Mouse (Mus musculus) liver, embryonic 18 days (tissue): ENCODE measurements around the gene Gripap1. TPM values are rescaled to one million over a fixed set of nuclear protein-coding genes. Genes with fewer than 3 reads are reported as not detected.

Experiments
- polyA plus RNA-seq: library from polyadenylated mRNA; depleted of rRNA; stranded (reverse); fragments of >200 nt; gene quantifications from 2 replicates; pipeline ENCODE4 v1.2.3, GENCODE M21; 2012; rRNA removed

Gripap1 gene
- polyA plus RNA-seq = 24.9 and 29.9 TPM in 2 replicates

DNA sequence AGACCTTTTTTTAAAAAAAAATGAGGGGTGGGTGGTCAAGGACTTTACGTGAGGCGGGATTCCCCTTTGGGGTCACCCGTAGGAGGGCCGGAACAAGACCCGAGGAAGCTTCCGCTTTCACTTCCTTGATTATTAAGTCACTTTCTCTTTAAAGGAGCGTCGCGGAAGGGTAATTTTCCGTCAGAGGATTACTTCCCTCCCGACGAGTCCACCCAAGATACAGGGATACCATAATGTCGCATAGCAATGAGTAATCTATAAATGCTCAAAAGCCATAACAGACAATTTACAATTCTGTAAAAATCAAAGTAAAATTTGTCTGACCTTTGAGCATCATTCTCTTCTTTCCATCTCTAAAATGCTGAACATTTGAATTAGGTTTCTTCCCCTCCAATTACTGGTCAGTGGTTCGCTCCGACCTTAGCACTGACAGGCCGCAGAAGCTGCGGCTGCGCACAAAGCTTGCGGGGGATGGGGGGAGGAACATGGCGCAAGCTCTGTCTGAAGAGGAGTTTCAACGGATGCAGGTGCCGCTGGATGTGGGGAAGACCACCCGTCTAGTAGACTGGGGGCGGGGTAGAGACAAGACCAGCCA, at the start of gene Gripap1:
Gene Gripap1 (plus strand): TSS at position 224 of the 595 bp plus-strand sequence.

GRCm38 (mm10) chrX:7750432-7751116, 39.0 kb upstream of the Gripap1 start, which contains the start of gene Ccdc120:
Gene Ccdc120 (minus strand): TSS chrX:7750905.

GRCm38 (mm10) chrX:7762137-7762920, 27.2 kb upstream of the Gripap1 start, which contains the start of gene Tfe3:
Gene Tfe3 (plus strand): TSS chrX:7762560.

GRCm38 (mm10) chrX:7821865-7822779, 32.6 kb downstream of the Gripap1 start, which contains the start of gene Kcnd1:
Gene Kcnd1 (plus strand): TSS chrX:7822289.

DNA sequence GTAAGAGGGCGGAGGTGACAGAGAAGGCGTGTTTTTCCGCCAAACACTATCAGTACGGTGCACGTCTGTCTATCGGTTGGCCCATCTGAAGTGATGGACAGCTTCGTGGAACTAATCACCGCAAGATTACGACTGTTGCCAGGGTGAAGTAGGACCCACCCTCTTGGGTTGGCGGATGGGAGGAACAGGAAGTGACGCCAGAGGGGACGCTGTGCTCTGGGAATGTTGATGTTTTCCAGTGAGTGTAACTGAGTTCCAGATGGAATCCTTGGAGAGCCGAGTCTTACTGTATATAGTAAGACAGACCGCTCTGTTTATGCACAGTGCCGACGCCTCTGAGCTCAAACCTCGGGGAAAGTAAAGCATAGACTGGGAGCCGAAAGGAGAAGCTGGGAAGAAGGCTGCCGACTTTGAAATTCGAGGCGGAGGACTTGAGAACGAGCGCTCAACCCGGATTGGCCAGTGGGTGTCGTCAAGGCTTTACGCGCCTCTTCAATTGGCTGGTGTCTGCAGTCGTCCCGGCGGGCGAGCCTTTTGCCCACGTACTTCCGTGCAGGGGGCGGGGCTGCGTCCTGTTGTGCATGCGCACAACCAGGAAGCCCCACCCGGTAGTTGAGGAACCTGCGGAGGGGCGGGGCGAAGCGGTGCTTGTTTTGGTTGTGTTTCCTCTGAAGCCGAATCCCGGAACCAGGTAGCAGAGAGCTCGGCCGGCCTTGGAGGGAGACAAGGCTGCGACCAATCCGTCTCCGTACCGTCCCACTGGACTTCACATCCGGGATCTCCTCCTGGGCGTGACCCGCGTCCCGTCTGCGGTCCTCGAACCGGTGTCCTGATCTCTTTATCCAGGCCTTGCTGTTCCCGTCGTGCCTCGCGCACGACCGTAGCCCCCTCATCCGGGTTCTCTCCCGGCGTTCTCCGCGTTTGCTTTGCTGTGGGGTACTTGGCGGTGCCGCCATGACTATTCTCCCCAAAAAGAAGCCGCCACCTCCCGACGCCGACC, 51.9 kb downstream of the Gripap1 start, which contains the start of gene Otud5:
Gene Otud5 (plus strand): TSS at position 202 of the 1,000 bp plus-strand sequence.

Other genes starting within 250 kb of the Gripap1 start
- not detected in 2 replicates for gene Foxp3, start 216.1 kb upstream of the Gripap1 start, polyA plus RNA-seq
- 0.46 and 0.56 TPM in 2 replicates for gene Ppp1r3f, start 215.5 kb upstream of the Gripap1 start, polyA plus RNA-seq
- 6.9 and 7.6 TPM in 2 replicates for gene Ccdc22, start 184.2 kb upstream of the Gripap1 start, polyA plus RNA-seq
- gene Cacna1f, start 182.7 kb upstream of the Gripap1 start, polyA plus RNA-seq = 0.05 and 0.06 TPM in 2 replicates
- 0.23 and 0.28 TPM in 2 replicates for gene Syp, start 151.3 kb upstream of the Gripap1 start, polyA plus RNA-seq
- gene Prickle3, start 132.5 kb upstream of the Gripap1 start, polyA plus RNA-seq = 2.9 and 3.9 TPM in 2 replicates
- gene Plp2, start 118.4 kb upstream of the Gripap1 start, polyA plus RNA-seq = 37.9 and 40.3 TPM in 2 replicates
- gene Magix, start 108.5 kb upstream of the Gripap1 start, polyA plus RNA-seq = 0.44 and 0.87 TPM in 2 replicates
- 6.4 and 6.9 TPM in 2 replicates for gene Gpkow, start 92.6 kb upstream of the Gripap1 start, polyA plus RNA-seq
- gene Wdr45, start 75.4 kb upstream of the Gripap1 start, polyA plus RNA-seq = 19.9 and 21.9 TPM in 2 replicates
- 0.05 TPM in 1 of 2 replicates, not detected in the other for gene Gm45208, start 67.5 kb upstream of the Gripap1 start, polyA plus RNA-seq
- gene Praf2, start 61.3 kb upstream of the Gripap1 start, polyA plus RNA-seq = 3.3 and 4.0 TPM in 2 replicates
- 2.8 and 3.8 TPM in 2 replicates for gene Ccdc120, start 38.9 kb upstream of the Gripap1 start, polyA plus RNA-seq
- gene Tfe3, start 27.2 kb upstream of the Gripap1 start, polyA plus RNA-seq = 5.0 and 5.3 TPM in 2 replicates
- gene Kcnd1, start 32.5 kb downstream of the Gripap1 start, polyA plus RNA-seq = 0.28 and 0.29 TPM in 2 replicates
- gene Otud5, start 51.6 kb downstream of the Gripap1 start, polyA plus RNA-seq = 24.6 and 26.4 TPM in 2 replicates
- 2.5 and 2.7 TPM in 2 replicates for gene Pim2, start 88.5 kb downstream of the Gripap1 start, polyA plus RNA-seq
- 14.2 and 16.2 TPM in 2 replicates for gene Slc35a2, start 94.3 kb downstream of the Gripap1 start, polyA plus RNA-seq
- 36.0 and 38.7 TPM in 2 replicates for gene Pqbp1, start 109.5 kb downstream of the Gripap1 start, polyA plus RNA-seq
- 22.3 and 23.0 TPM in 2 replicates for gene Timm17b, start 109.6 kb downstream of the Gripap1 start, polyA plus RNA-seq
- gene Gm10491, start 118.1 kb downstream of the Gripap1 start, polyA plus RNA-seq = not detected in 2 replicates
- gene Gm10490, start 119.8 kb downstream of the Gripap1 start, polyA plus RNA-seq = not detected in 2 replicates
- 0.01 TPM in 2 replicates for gene Pcsk1n, start 130.1 kb downstream of the Gripap1 start, polyA plus RNA-seq
- not detected in 2 replicates for gene Eras, start 138.8 kb downstream of the Gripap1 start, polyA plus RNA-seq
- 15.8 and 17.9 TPM in 2 replicates for gene Hdac6, start 158.1 kb downstream of the Gripap1 start, polyA plus RNA-seq
- 46.9 and 48.4 TPM in 2 replicates for gene Gata1, start 188.3 kb downstream of the Gripap1 start, polyA plus RNA-seq
- gene Glod5, start 228.7 kb downstream of the Gripap1 start, polyA plus RNA-seq = 0.67 and 1.2 TPM in 2 replicates